Mouse (Mus musculus): ENCODE measurements around the gene L3mbtl2. TPM values are rescaled to one million over a fixed set of nuclear protein-coding genes. Genes with fewer than 3 reads are reported as not detected.

L3mbtl2 gene
- polyA plus RNA-seq, 1 experiment from 2014 or later, result 23.4 TPM

- no peak overlapping the region for H3K9ac ChIP-seq (ENCODE audit: low read length)
- no peak overlapping the region for H3K4me2 ChIP-seq (ENCODE audit: low read length)
- WGBS, result 98% methylated on average over 4 of the region's 4 CpGs
- no peaks in the 10 kb centered on the region for H3K4me1 ChIP-seq (replicated peaks; ENCODE audit: control insufficient read depth, insufficient read depth, low read length)
- DNase-seq (ENCODE audit: low spot score) (no peak), ATAC-seq (replicated peaks; ENCODE audit: low FRiP score, low TSS enrichment, low read depth) (no peak)
- H3K4me3 ChIP-seq (ENCODE audit: low read depth, low read length), result no peak overlapping the region
- H3K27ac ChIP-seq (ENCODE audit: low read depth), result no peak overlapping the region
- peaks cover 54% of the 10 kb centered on the region for H3K36me3 ChIP-seq (ENCODE audit: control insufficient read depth, insufficient read depth, low read length)
- H3K9me3 ChIP-seq (ENCODE audit: control insufficient read depth, low read length), result no peaks in the 10 kb centered on the region
- H3K27me3 ChIP-seq (replicated peaks; ENCODE audit: control insufficient read depth, insufficient read depth, low read length), result no peaks in the 10 kb centered on the region
Measured at GRCm38 (mm10) chr15:81680301-81680805, 16.7 kb downstream of the L3mbtl2 start.

GRCm38 (mm10) chr15:81693366-81693966 lies 29.8 kb downstream of the L3mbtl2 start:
- no peaks in the 10 kb centered on the region for H3K9me3 ChIP-seq (ENCODE audit: control insufficient read depth, low read length)
- H3K27me3 ChIP-seq (replicated peaks; ENCODE audit: control insufficient read depth, insufficient read depth, low read length), result peaks cover 38% of the 10 kb centered on the region
- DNase-seq (ENCODE audit: low spot score) (no peak), ATAC-seq (replicated peaks; ENCODE audit: low FRiP score, low TSS enrichment, low read depth) (no peak; the same call in none of the 2 replicates)
- H3K36me3 ChIP-seq (ENCODE audit: control insufficient read depth, insufficient read depth, low read length), result no peaks in the 10 kb centered on the region
- WGBS, result 2% methylated on average over 41 of the region's 41 CpGs
- no peak overlapping the region for H3K27ac ChIP-seq (ENCODE audit: low read depth)
- H3K9ac ChIP-seq (ENCODE audit: low read length), result peak overlapping the region; percentile 55
- H3K4me1 ChIP-seq (replicated peaks; ENCODE audit: control insufficient read depth, insufficient read depth, low read length), result 0 out of 2 replicates have a peak, but pooled peaks cover 5% of the 10 kb centered on the region
- H3K4me3 ChIP-seq (ENCODE audit: low read depth, low read length), result peak overlapping the region; percentile 52
- H3K4me2 ChIP-seq (ENCODE audit: low read length), result peak overlapping the region; percentile 75

GRCm38 (mm10) chr15:81693967-81694881 lies 30.5 kb downstream of the L3mbtl2 start:
- H3K27ac ChIP-seq (ENCODE audit: low read depth), result no peak overlapping the region
- peak; percentile 76 for ATAC-seq (replicated peaks; ENCODE audit: low FRiP score, low TSS enrichment, low read depth)
- WGBS, result under 1% methylated on average over 86 of the region's 107 CpGs

GRCm38 (mm10) chr15:81694891-81695290 lies 31.2 kb downstream of the L3mbtl2 start:
- Histone ChIP-seq H3K4me1 (replicated peaks; ENCODE audit: control insufficient read depth, insufficient read depth, low read length) (0 out of 2 replicates have a peak, but pooled peaks cover 5% of the 10 kb centered on the region), H3K36me3 (ENCODE audit: control insufficient read depth, insufficient read depth, low read length) (no peaks in the 10 kb centered on the region), H3K9me3 (ENCODE audit: control insufficient read depth, low read length) (no peaks in the 10 kb centered on the region), H3K4me2 (ENCODE audit: low read length) (peak overlapping the region; percentile 75), H3K4me3 (ENCODE audit: low read depth, low read length) (peak overlapping the region; percentile 52), H3K27ac (ENCODE audit: low read depth) (no peak overlapping the region), H3K9ac (ENCODE audit: low read length) (peak overlapping the region; percentile 55), H3K27me3 (replicated peaks; ENCODE audit: control insufficient read depth, insufficient read depth, low read length) (peaks cover 38% of the 10 kb centered on the region)
- DNase-seq (ENCODE audit: low spot score) (peak; percentile 62), ATAC-seq (replicated peaks; ENCODE audit: low FRiP score, low TSS enrichment, low read depth) (0 out of 2 replicates have a peak, but pooled peaks have one; percentile 4)
- WGBS, result 33% methylated on average over 14 of the region's 19 CpGs

More at GRCm38 (mm10) chr15:81693967-81694881, 30.5 kb downstream of the L3mbtl2 start:
- peak overlapping the region; percentile 52 for H3K4me3 ChIP-seq (ENCODE audit: low read depth, low read length)
- DNase-seq (ENCODE audit: low spot score), result peak; percentile 91
- no peaks in the 10 kb centered on the region for H3K9me3 ChIP-seq (ENCODE audit: control insufficient read depth, low read length)
- peak overlapping the region; percentile 75 for H3K4me2 ChIP-seq (ENCODE audit: low read length)
- H3K9ac ChIP-seq (ENCODE audit: low read length), result peak overlapping the region; percentile 55
- 0 out of 2 replicates have a peak, but pooled peaks cover 5% of the 10 kb centered on the region for H3K4me1 ChIP-seq (replicated peaks; ENCODE audit: control insufficient read depth, insufficient read depth, low read length)
- H3K36me3 ChIP-seq (ENCODE audit: control insufficient read depth, insufficient read depth, low read length), result no peaks in the 10 kb centered on the region
- peaks cover 38% of the 10 kb centered on the region for H3K27me3 ChIP-seq (replicated peaks; ENCODE audit: control insufficient read depth, insufficient read depth, low read length)

- Histone ChIP-seq H3K9me3 (ENCODE audit: control insufficient read depth, low read length) (no peaks in the 10 kb centered on the region), H3K4me3 (ENCODE audit: low read depth, low read length) (no peak within 1 kb of the TSS), H3K9ac (ENCODE audit: low read length) (no peak within 1 kb of the TSS), H3K4me2 (ENCODE audit: low read length) (no peak within 1 kb of the TSS), H3K27me3 (replicated peaks; ENCODE audit: control insufficient read depth, insufficient read depth, low read length) (peaks cover 31% of the 10 kb centered on the region), H3K36me3 (ENCODE audit: control insufficient read depth, insufficient read depth, low read length) (no peaks in the 10 kb centered on the region), H3K4me1 (replicated peaks; ENCODE audit: control insufficient read depth, insufficient read depth, low read length) (0 out of 2 replicates have a peak, but pooled peaks cover 5% of the 10 kb centered on the region), H3K27ac (ENCODE audit: low read depth) (no peak within 1 kb of the TSS)
- WGBS, result 62% methylated on average over 7 of the region's 7 CpGs
- ATAC-seq (replicated peaks; ENCODE audit: low FRiP score, low TSS enrichment, low read depth) (no peak), DNase-seq (ENCODE audit: low spot score) (no peak)
Measured at GRCm38 (mm10) chr15:81697175-81697574, 33.5 kb downstream of the L3mbtl2 start, which contains the start of gene Chadl. Chadl (minus strand) TSS chr15:81697287.

- DNase-seq (ENCODE audit: low spot score) (no peak), ATAC-seq (replicated peaks; ENCODE audit: low FRiP score, low TSS enrichment, low read depth) (no peak)
- H3K36me3 ChIP-seq (ENCODE audit: control insufficient read depth, insufficient read depth, low read length), result peaks cover 2% of the 10 kb centered on the region; the same call in 1 of the 2 replicates
- H3K4me3 ChIP-seq (ENCODE audit: low read depth, low read length), result no peak overlapping the region
- 0 out of 2 replicates have a peak, but pooled peaks cover 5% of the 10 kb centered on the region for H3K4me1 ChIP-seq (replicated peaks; ENCODE audit: control insufficient read depth, insufficient read depth, low read length)
- no peak overlapping the region for H3K9ac ChIP-seq (ENCODE audit: low read length)
- peaks cover 24% of the 10 kb centered on the region for H3K27me3 ChIP-seq (replicated peaks; ENCODE audit: control insufficient read depth, insufficient read depth, low read length)
- no peaks in the 10 kb centered on the region for H3K9me3 ChIP-seq (ENCODE audit: control insufficient read depth, low read length)
- no peak overlapping the region for H3K4me2 ChIP-seq (ENCODE audit: low read length)
- no peak overlapping the region for H3K27ac ChIP-seq (ENCODE audit: low read depth)
- WGBS, result 43% methylated on average over 3 of the region's 3 CpGs
Measured at GRCm38 (mm10) chr15:81697847-81698246, 34.2 kb downstream of the L3mbtl2 start.

- ATAC-seq (replicated peaks; ENCODE audit: low FRiP score, low TSS enrichment, low read depth) (no peak), DNase-seq (ENCODE audit: low spot score) (no peak)
Measured at GRCm38 (mm10) chr15:81698532-81698931, 34.8 kb downstream of the L3mbtl2 start.

GRCm38 (mm10) chr15:81700161-81700560 lies 36.5 kb downstream of the L3mbtl2 start:
- peaks cover 24% of the 10 kb centered on the region for H3K36me3 ChIP-seq (ENCODE audit: control insufficient read depth, insufficient read depth, low read length)
- H3K4me1 ChIP-seq (replicated peaks; ENCODE audit: control insufficient read depth, insufficient read depth, low read length), result no peaks in the 10 kb centered on the region
- no peak overlapping the region for H3K4me3 ChIP-seq (ENCODE audit: low read depth, low read length)
- no peak overlapping the region for H3K27ac ChIP-seq (ENCODE audit: low read depth)
- no peak for ATAC-seq (replicated peaks; ENCODE audit: low FRiP score, low TSS enrichment, low read depth)
- no peak overlapping the region for H3K9ac ChIP-seq (ENCODE audit: low read length)
- WGBS, result 62% methylated on average over 2 of the region's 2 CpGs
- no peak for DNase-seq (ENCODE audit: low spot score)
- no peak overlapping the region for H3K4me2 ChIP-seq (ENCODE audit: low read length)
- no peaks in the 10 kb centered on the region for H3K9me3 ChIP-seq (ENCODE audit: control insufficient read depth, low read length)
- H3K27me3 ChIP-seq (replicated peaks; ENCODE audit: control insufficient read depth, insufficient read depth, low read length), result peaks cover 3% of the 10 kb centered on the region; the same call in 1 of the 2 replicates

More at GRCm38 (mm10) chr15:81698532-81698931, 34.8 kb downstream of the L3mbtl2 start:
- H3K9me3 ChIP-seq (ENCODE audit: control insufficient read depth, low read length), result no peaks in the 10 kb centered on the region
- H3K27me3 ChIP-seq (replicated peaks; ENCODE audit: control insufficient read depth, insufficient read depth, low read length), result peaks cover 18% of the 10 kb centered on the region
- H3K27ac ChIP-seq (ENCODE audit: low read depth), result no peak overlapping the region
- 0 out of 2 replicates have a peak, but pooled peaks cover 1% of the 10 kb centered on the region for H3K4me1 ChIP-seq (replicated peaks; ENCODE audit: control insufficient read depth, insufficient read depth, low read length)
- H3K4me2 ChIP-seq (ENCODE audit: low read length), result no peak overlapping the region
- H3K9ac ChIP-seq (ENCODE audit: low read length), result no peak overlapping the region
- 73% methylated on average over 2 of the region's 2 CpGs for WGBS
- H3K36me3 ChIP-seq (ENCODE audit: control insufficient read depth, insufficient read depth, low read length), result peaks cover 8% of the 10 kb centered on the region; the same call in 1 of the 2 replicates
- H3K4me3 ChIP-seq (ENCODE audit: low read depth, low read length), result no peak overlapping the region

All from intestine, embryonic 14.5 days (tissue).